Mouse (Mus musculus) ES-Bruce4 (cell line): Measurements from ENCODE around the gene Inip.

ENCODE experiments used
- CTCF ChIP-seq: IDR thresholded peaks from one replicate; pipeline ENCODE4 v1.8.1; 2011; ENCODE audit warnings: low read depth, low read length
- EP300 ChIP-seq: IDR thresholded peaks from 2 replicates; pipeline ENCODE4 v1.6.1; 2011; ENCODE audit warnings: low read depth, low read length; ENCODE audit not compliant: insufficient read depth
- POLR2A ChIP-seq: IDR thresholded peaks from one replicate; pipeline ENCODE4 v1.8.1; 2011; ENCODE audit warnings: low read length; ENCODE audit not compliant: insufficient read depth

- no peak for TF ChIP-seq CTCF
- TF ChIP-seq POLR2A = no peak
- no peak for TF ChIP-seq EP300
These were observed 20.8 kb downstream of the Inip start for GRCm38 (mm10) chr4:59780568-59780967.
